Mouse (Mus musculus): ENCODE results near the gene Bag6.

Gene Bag6

DNA sequence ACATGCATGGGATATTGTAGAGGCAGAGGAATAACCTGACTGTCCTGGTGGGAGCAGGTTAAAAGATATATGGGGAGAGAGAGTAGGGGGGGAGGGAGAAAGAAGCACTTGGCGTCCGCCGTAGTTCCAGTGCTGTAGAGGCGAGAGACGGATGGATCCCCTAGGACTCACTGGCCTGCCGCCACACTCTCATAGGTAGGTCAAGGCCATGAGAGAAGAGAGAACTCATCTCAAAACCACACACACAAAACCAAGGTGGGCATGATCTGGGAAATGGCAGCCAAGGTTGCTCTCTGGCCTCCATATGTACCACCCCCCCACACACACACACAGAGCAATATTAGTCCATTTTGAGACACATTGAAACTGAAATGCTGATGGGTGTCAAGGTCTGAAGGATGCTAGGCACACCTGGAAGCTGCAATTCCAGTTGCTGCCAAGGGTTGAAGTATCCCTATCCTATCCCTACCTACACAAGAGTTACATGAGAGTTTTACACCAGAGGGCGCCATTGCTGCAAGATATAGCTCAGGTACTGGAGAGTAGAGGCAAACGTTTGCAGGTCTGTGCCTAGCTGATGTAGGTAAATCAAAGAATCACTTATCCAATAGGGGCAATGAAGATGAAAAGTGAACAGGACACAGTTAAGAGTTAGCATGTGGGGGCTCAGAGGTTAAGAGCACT, 31.5 kb downstream of the Bag6 start:
- DNase-seq (ENCODE audit: low read depth in 2 of 2, low spot score in 2 of 2): peak; percentile 65 to 81

- DNase-seq (ENCODE audit: low read depth in 2 of 2, low spot score in 2 of 2): no peak
Measured at GRCm38 (mm10) chr17:35167794-35168193, 32.8 kb downstream of the Bag6 start.

- peak; percentile 33 to 49 for DNase-seq (ENCODE audit: low read depth in 2 of 2, low spot score in 2 of 2)
Measured at GRCm38 (mm10) chr17:35168541-35169207, 33.7 kb downstream of the Bag6 start.

DNA sequence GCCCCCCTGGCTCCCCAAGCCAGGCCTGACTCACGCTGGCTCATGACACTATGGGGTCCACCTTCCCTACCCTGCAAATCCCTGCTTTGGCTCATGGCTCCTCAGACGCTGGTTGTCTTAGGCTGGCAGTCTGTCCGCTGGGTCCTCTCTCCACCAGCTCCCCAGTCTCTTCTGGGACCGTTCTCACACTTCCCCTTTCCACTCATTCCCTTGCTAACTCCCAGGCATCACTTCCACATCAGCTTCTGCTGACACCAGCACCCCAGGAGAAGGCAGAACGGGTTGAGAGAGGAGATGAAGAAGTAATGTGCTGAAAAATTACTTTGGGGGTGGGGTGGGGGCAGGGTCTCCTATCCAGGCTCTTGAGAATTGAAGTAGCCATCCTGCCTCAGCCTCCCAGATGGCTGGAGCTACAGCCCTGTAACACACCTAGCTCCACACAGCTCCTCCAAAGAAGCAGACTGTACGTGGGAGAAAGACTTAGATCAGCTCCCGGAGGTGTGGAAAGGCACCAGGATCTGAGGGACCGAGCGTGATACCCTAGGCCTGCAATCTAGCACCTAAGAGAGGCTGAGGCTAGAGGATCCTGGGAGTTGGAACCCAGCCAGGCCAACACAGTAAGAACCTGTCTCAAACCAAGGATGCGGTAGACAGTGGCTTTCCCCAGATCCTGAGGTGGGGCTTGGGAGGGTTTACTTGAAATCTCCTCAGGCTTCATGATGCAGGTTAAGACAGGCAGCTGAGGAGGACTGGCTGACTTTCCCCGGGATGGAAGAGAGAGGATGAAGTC, 37.7 kb downstream of the Bag6 start:
- DNase-seq (ENCODE audit: low read depth in 2 of 2, low spot score in 2 of 2): no peak

- DNase-seq (ENCODE audit: low read depth in 2 of 2, low spot score in 2 of 2): no peak
Measured at GRCm38 (mm10) chr17:35173329-35173728, 38.4 kb downstream of the Bag6 start.

DNA sequence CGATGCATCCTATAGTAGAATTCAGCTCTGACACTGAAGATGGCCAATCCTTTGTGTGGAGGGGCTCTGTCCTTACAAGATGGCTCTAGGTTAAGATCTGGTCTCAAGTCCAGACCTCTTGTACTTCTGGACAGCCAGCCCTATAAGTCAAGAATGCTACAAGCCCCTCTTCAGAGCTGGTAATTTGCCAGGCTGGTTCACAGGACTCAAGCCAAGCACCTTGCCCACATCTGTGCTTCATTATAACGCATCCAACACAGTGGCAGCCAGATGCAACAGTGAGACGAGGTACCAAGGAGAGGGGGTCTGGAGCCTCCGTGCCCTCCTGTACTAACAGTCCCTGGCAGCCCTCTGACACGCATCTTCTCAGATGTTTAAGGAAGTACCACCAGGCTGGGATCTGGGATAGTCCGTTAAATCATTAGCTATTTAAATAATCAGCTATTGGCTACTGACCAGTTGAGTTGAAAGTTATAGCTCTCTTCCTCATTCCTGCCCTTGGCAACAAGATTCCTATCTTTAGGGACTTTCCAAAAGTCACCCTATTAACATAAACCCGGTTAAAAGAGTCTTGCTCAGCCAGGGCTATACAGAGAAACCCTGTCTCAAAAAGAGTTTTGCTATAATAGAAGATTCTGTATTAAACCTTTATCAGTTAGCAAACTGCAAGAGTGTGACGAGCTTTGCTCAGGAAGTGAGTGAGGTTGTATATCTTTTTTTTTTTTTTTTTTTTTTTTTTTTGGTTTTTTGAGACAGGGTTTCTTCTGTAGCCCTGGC, 39.4 kb downstream of the Bag6 start:
- no peak for DNase-seq (ENCODE audit: low read depth in 2 of 2, low spot score in 2 of 2)

DNA sequence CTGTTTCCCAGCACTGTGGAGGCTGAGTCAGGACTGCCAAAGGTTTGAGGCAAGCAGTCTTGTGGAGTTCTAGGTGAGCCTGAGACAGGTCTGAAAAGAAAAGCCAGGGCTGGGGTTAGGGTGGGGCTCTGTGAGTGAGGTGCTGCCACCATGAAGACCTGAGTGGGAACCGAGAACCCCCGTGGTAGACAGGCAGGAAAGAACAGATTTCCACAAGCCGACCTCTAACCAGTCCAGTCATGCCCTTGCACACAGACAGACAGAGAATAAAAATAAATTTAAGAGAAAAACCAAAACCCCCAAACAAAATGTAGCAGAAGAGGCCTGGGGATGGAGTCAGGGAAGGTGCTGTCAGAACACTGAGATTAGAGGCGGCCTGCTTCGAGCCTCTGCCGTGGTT, 40.4 kb downstream of the Bag6 start:
- DNase-seq (ENCODE audit: low read depth in 2 of 2, low spot score in 2 of 2): no peak

- no peak for DNase-seq (ENCODE audit: low read depth in 2 of 2, low spot score in 2 of 2)
Measured at GRCm38 (mm10) chr17:35175968-35176367, 41.0 kb downstream of the Bag6 start, which contains the start of gene Aif1. Gene Aif1, minus strand, starts transcription at chr17:35176068.

DNA sequence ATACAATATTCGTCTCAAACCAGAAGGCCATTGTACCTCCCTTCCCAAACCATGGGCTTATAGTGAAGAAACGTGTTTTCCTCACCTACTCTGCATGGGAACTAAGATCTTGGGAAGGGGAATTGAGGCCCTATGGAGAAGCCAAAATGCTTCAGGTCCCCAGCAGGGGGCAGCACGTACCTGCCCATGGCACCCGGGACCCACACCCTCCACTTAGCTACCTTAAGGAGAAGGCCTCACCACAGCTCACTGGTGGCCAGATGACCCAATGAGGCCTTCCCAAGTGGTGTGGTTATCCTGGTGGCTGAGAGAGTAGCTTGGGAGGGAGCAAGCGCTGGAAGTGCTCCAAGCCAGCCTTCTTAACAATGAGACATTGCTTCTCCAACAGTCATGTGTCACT, 43.5 kb downstream of the Bag6 start:
- DNase-seq (ENCODE audit: low read depth in 2 of 2, low spot score in 2 of 2): peak; percentile 72 to 81

GRCm38 (mm10) chr17:35180093-35180492, 45.1 kb downstream of the Bag6 start:
- DNase-seq (ENCODE audit: low read depth in 2 of 2, low spot score in 2 of 2): no peak

DNA sequence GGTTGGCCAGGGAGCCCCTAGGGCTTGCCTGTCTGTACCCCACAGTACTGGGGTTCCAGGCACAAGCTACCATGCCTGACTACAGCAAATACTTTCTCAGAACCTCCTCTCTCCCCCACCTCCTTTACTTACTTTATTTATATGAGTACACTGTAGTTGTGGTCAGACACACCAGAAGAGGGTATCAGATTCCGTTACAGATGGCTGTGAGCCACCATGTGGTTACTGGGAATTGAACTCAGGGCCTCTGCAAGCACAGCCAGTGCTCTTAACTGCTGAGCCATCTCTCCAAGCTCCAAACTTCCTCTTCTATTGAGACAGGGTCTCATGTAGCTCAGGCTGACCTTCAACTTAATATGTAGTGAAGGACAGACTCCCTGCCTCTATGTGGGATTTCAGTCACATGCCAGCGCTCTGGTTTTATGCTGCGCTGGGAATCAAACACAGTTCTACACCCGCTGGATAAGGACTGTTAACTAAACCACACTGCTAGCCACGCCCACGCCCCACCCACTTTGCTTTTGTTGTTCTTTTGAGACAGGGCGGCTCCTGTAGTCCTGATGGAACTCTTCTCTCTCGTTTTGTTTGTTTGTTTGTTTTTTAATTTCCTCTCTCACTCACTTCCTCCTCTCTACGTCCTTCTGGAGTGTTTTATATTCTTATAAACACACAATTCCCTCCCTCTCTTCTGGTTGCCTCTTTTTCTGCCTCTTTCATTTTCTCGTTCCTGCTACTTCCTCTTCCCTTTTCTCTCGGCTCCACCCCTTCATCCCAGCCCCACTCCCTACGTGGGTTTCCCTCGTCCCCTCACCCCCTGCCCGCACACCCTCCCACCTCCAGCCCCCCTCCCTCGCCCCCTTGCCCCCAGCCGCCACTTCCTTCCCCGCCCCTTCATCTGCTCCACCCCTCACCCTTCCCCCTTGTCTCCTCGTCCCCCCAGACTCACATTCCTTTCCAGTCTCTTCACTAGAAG, 50.9 kb downstream of the Bag6 start:
- DNase-seq (ENCODE audit: low read depth in 2 of 2, low spot score in 2 of 2): peak; percentile 51 to 76

- peak in 1 of 2 experiments; percentile 59 for DNase-seq (ENCODE audit: low read depth in 2 of 2, low spot score in 2 of 2)
Measured at GRCm38 (mm10) chr17:35186681-35187080, 51.7 kb downstream of the Bag6 start.

DNA sequence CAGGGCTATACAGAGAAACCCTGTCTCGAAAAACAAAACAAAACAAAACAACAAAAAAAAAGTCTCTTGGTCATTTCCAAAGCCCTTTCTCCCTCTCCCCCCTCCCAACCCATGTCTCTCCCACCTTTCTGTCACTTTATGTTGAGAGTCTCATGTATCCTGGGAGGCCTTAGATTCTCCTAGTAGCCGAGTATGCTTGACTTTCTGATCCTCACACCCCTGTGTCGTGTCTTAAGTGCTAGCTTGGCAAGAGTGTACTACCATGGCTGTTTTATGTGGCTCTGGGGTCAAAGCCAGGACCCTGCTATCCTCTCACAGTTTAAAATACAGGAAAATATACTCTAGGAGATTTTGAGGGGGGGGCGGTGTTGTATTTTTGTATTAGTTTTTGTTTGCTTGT, 52.4 kb downstream of the Bag6 start:
- no peak for DNase-seq (ENCODE audit: low read depth in 2 of 2, low spot score in 2 of 2)

DNA sequence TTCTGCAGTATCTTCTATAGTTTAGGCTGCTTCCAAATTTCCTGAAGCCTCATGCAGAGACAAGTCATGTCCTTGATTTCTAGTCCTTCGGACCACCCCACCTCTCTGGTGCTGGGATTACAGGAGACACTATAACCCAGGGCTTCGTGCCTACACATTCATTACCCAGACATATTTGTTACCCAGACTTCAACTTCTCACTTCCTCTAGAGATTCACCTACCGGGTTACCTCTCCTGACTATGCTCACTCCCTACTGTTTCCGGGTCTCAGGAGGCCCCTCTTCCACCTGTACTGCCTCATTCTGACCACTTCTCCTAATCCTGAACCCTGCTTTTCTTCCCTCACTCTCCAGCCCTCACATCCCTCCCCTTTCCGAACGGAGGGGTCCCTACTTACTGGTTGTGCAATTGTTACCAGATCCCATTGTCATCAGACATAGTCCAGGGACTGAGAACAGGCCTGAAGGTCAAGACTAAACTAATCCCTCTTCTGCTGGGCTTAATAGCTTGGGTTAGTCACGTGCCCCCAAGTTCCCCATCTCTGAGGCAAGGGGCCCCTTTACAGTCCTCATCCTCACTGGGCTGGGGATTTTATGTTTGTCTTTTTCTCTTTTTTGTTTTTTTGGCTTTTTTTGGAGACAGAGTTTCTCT, 53.1 kb downstream of the Bag6 start, which contains the start of gene Lst1:
Lst1 (minus strand) TSS at position 481 of the 652 bp plus-strand sequence.
- DNase-seq (ENCODE audit: low read depth in 2 of 2, low spot score in 2 of 2): no peak

DNA sequence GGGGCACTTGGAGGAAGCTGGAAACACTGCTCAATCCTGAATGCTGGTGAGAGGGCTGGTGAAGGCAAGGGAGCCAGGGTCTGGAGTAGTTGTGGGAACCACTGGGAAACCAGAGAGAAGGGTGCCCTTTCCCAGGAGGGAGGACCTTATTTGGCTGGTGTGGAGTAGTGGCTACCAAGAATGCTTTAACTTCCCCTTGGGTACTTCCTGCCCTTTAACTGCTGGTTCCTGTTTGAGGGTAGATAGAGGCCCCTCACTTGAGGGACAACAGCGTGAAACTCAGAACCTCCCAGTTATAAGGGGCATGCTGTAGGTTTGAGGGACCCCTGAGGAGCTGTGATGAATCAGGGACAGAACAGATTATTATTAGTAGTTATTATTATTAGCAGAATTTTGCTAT, 54.2 kb downstream of the Bag6 start:
- no peak for DNase-seq (ENCODE audit: low read depth in 2 of 2, low spot score in 2 of 2)

GRCm38 (mm10) chr17:35190096-35190495, 55.1 kb downstream of the Bag6 start:
- DNase-seq (ENCODE audit: low read depth in 2 of 2, low spot score in 2 of 2): peak; percentile 52 to 58

DNA sequence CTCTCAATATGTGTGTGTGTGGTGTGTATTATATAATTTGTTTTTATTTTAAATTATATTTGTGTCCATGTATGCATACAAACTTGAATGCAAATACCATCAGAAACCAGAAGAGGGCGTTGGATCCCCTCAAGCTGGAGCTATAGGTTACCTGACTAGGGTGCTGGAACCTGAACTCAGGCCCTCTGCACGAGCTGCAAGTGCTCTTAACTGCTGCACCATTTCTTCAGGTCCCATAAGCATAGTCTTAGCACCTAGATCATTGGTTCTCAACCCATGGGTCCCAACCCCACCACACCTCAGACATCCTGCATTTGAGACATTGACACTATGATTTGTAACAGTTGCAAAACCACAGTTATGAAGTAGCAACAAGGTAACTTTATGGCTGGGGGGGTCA, 56.7 kb downstream of the Bag6 start:
- DNase-seq (ENCODE audit: low read depth in 2 of 2, low spot score in 2 of 2): no peak

DNA sequence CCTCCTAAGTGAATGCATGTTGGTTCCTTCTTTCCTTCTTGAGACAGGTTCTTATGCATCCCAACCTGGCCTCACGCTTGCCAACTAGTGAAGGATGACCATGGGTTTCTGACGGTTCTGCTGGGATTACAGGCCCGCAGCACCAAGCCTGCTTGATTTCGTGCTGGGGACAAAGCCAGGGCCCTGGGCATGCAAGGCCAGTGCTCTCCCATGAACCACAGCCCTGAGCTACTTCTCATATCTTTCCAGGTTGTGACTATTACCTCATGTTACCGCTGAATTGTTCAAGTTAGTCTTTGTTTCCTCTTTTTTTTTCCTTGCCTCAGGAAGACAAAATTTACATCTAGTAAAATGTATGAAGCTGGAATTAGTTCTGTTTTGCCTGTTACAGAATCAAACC, 57.9 kb downstream of the Bag6 start:
- no peak for DNase-seq (ENCODE audit: low read depth in 2 of 2, low spot score in 2 of 2)
